Mouse (Mus musculus) liver (tissue): ENCODE measurements around the gene Pnkd.
A peak's percentile ranks its signal among the peaks of the same experiment; 100 is the strongest.
"Not testable (repeated sequence)": the region's sequence is repeated elsewhere in the genome, so short reads cannot be mapped to it uniquely, and the experiment has no call there.

Experiments used
- DNase-seq: peaks from one replicate; pipeline ENCODE4 v3.0.0-alpha.2; 2020; ENCODE audit warnings: mixed read lengths

Gene Pnkd

GRCm38 (mm10) chr1:74298157-74298750 lies 13.5 kb downstream of the Pnkd start:
- no peak for DNase-seq

- no peak for DNase-seq
Observed at GRCm38 (mm10) chr1:74298996-74299395, 14.3 kb downstream of the Pnkd start.

- no peak for DNase-seq
Observed at GRCm38 (mm10) chr1:74300347-74301110, 15.8 kb downstream of the Pnkd start.

GRCm38 (mm10) chr1:74302229-74302628 lies 17.5 kb downstream of the Pnkd start:
- no peak for DNase-seq

- DNase-seq = no peak
Observed at GRCm38 (mm10) chr1:74302835-74303234, 18.1 kb downstream of the Pnkd start.

GRCm38 (mm10) chr1:74303509-74304338 lies 19.0 kb downstream of the Pnkd start:
- peak; percentile 82 for DNase-seq

GRCm38 (mm10) chr1:74304339-74304790 lies 19.6 kb downstream of the Pnkd start:
- DNase-seq = no peak

GRCm38 (mm10) chr1:74304946-74305345 lies 20.2 kb downstream of the Pnkd start:
- DNase-seq = no peak

- DNase-seq = no peak
Observed at GRCm38 (mm10) chr1:74305522-74305921, 20.8 kb downstream of the Pnkd start, which contains the start of gene Tmbim1. Gene Tmbim1 (minus strand): TSS chr1:74305622.

- DNase-seq = no peak
Observed at GRCm38 (mm10) chr1:74307146-74307545, 22.4 kb downstream of the Pnkd start.

- no peak for DNase-seq
Observed at GRCm38 (mm10) chr1:74308001-74308964, 23.6 kb downstream of the Pnkd start.

- DNase-seq = no peak
Observed at GRCm38 (mm10) chr1:74309767-74310166, 25.0 kb downstream of the Pnkd start.

GRCm38 (mm10) chr1:74313049-74313692 lies 28.4 kb downstream of the Pnkd start:
- peak; percentile 53 for DNase-seq

GRCm38 (mm10) chr1:74314796-74315195 lies 30.1 kb downstream of the Pnkd start:
- DNase-seq = no peak

- DNase-seq = no peak
Observed at GRCm38 (mm10) chr1:74316114-74316827, 31.5 kb downstream of the Pnkd start.

- DNase-seq = no peak
Observed at GRCm38 (mm10) chr1:74318711-74319110, 34.0 kb downstream of the Pnkd start.

- DNase-seq = no peak
Observed at GRCm38 (mm10) chr1:74321396-74321795, 36.7 kb downstream of the Pnkd start.

- not testable (repeated sequence) for DNase-seq
Observed at GRCm38 (mm10) chr1:74326916-74327315, 42.2 kb downstream of the Pnkd start.

- no peak for DNase-seq
Observed at GRCm38 (mm10) chr1:74329899-74330431, 45.2 kb downstream of the Pnkd start.

- no peak for DNase-seq
Observed at GRCm38 (mm10) chr1:74331046-74331681, 46.4 kb downstream of the Pnkd start.
